Mouse (Mus musculus) cortical plate, adult 2 months (tissue): Measurements from ENCODE around the gene Lamb3. TPM values are rescaled to one million over a fixed set of nuclear protein-coding genes. Genes with fewer than 3 reads are reported as not detected.

Source experiments
- H3K27ac ChIP-seq: fragments of 200-500 bp; 2 replicates; pipeline ENCODE4 v1.5.1; 2012; ENCODE audit warnings: low read length, control low read depth, inconsistent platforms; ENCODE audit not compliant: insufficient read depth
- H3K4me1 ChIP-seq: fragments of 200-500 bp; 2 replicates; pipeline ENCODE4 v1.6.1; 2011; ENCODE audit warnings: low read length; ENCODE audit not compliant: control insufficient read depth, insufficient read depth
- H3K4me3 ChIP-seq: fragments of 200-500 bp; 2 replicates; pipeline ENCODE4 v1.5.1; 2011; ENCODE audit warnings: mild to moderate bottlenecking, low read length, control low read depth; ENCODE audit not compliant: insufficient read depth
- CTCF ChIP-seq: fragments of 200-500 bp; IDR thresholded peaks from 2 replicates; pipeline ENCODE4 v1.5.1; 2011; ENCODE audit warnings: mild to moderate bottlenecking, control low read depth, low read length; ENCODE audit not compliant: insufficient read depth; ENCODE audit errors: extremely low read depth
- POLR2A ChIP-seq: fragments of 200-500 bp; IDR thresholded peaks from 2 replicates; pipeline ENCODE4 v1.6.1; 2011; ENCODE audit warnings: mild to moderate bottlenecking, low read length, control low read depth; ENCODE audit not compliant: insufficient read depth; ENCODE audit errors: extremely low read depth
- polyA plus RNA-seq: library from polyadenylated mRNA; depleted of rRNA; stranded (reverse); fragments of >200 nt; gene quantifications from 2 replicates; pipeline ENCODE4 v1.2.3, GENCODE M21; 2012; rRNA removed

The Lamb3 gene
- polyA plus RNA-seq, 1 experiment, result 0.79 TPM

GRCm38 (mm10) chr1:193386136-193386535 is 178.6 kb downstream of the Lamb3 start:
- no peak overlapping the region for H3K27ac ChIP-seq
- no peak for TF ChIP-seq POLR2A
- TF ChIP-seq CTCF, result peak; percentile 95

GRCm38 (mm10) chr1:193387241-193387640 is 179.7 kb downstream of the Lamb3 start:
- Histone ChIP-seq H3K4me3 (no peak overlapping the region), H3K27ac (no peak overlapping the region), H3K4me1 (no peaks in the 10 kb centered on the region; the same call in 1 of the 2 replicates)
- TF ChIP-seq POLR2A, result no peak
- TF ChIP-seq CTCF, result no peak

More at GRCm38 (mm10) chr1:193386136-193386535, 178.6 kb downstream of the Lamb3 start:
- Histone ChIP-seq H3K4me3 (no peak overlapping the region), H3K4me1 (peaks cover 6% of the 10 kb centered on the region)

GRCm38 (mm10) chr1:193389505-193389904 is 182.0 kb downstream of the Lamb3 start:
- no peak overlapping the region for H3K4me3 ChIP-seq

GRCm38 (mm10) chr1:193390004-193390403 is 182.5 kb downstream of the Lamb3 start:
- H3K4me3 ChIP-seq, result no peak overlapping the region
- TF ChIP-seq CTCF, result no peak
- no peak for TF ChIP-seq POLR2A
- no peak overlapping the region for H3K27ac ChIP-seq
- no peaks in the 10 kb centered on the region for H3K4me1 ChIP-seq

More at GRCm38 (mm10) chr1:193389505-193389904, 182.0 kb downstream of the Lamb3 start:
- no peak for TF ChIP-seq CTCF
- TF ChIP-seq POLR2A, result no peak
- Histone ChIP-seq H3K27ac (no peak overlapping the region), H3K4me1 (no peaks in the 10 kb centered on the region)

- H3K4me1 ChIP-seq, result no peaks in the 10 kb centered on the region
- no peak overlapping the region for H3K4me3 ChIP-seq
- H3K27ac ChIP-seq, result no peak overlapping the region
- no peak for TF ChIP-seq POLR2A
- TF ChIP-seq CTCF, result no peak
Measured at GRCm38 (mm10) chr1:193392266-193392665, 184.8 kb downstream of the Lamb3 start.

Other genes starting within 250 kb of the Lamb3 start
- gene Syt14, start 171.9 kb upstream of the Lamb3 start, polyA plus RNA-seq, result 5.8 and 6.5 TPM in 2 replicates
- 22.1 and 22.7 TPM in 2 replicates for gene Diexf, start 77.4 kb upstream of the Lamb3 start, polyA plus RNA-seq
- gene Irf6, start 54.6 kb upstream of the Lamb3 start, polyA plus RNA-seq, result 0.71 and 0.83 TPM in 2 replicates
- 3.7 and 4.0 TPM in 2 replicates for gene A130010J15Rik, start 39.7 kb upstream of the Lamb3 start, polyA plus RNA-seq
- gene Traf3ip3, start 6.0 kb upstream of the Lamb3 start, polyA plus RNA-seq, result 1.6 and 2.4 TPM in 2 replicates
- 39.5 and 44.8 TPM in 2 replicates for gene Hsd11b1, start 56.4 kb downstream of the Lamb3 start, polyA plus RNA-seq
- gene G0s2, start 65.5 kb downstream of the Lamb3 start, polyA plus RNA-seq, result 20.8 and 22.6 TPM in 2 replicates
- 34.4 and 34.5 TPM in 2 replicates for gene Camk1g, start 162.6 kb downstream of the Lamb3 start, polyA plus RNA-seq